ENCODE assay signal across 8 mouse cellular contexts in the genomic region with DNA sequence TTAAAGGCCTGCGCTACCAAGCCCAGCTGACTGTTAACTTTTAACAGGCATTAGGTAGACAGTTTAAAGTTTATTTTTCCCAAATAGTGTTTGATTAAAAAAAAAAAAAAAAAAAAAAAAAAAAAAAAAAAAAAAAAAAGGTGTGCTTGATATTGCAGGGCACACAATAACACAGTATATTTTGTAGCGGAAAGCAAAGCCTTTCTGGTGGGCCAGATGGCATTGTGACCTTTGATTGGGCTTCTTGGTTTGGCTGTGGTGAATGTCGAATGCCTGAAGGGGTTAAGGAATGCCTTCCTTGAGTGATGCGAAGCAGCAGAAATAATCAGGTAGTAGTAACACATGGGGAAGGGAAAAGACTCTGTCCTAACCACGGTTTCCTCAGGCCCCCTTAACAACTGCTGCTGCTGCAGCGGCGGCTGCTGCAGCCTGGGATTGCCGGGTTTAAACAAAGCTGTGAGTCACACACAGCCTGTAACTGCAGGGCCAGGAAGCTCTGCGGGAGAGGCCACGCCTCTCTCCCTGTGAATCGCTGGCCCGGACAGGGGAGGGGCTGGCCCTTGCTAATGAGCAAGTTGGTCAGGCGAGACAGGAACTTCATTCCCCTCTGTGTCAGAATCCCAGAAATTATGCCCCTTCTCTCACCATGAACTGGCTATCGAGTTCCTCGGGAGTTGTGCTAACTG. TPM values are rescaled to one million over a fixed set of nuclear protein-coding genes. Genes with fewer than 3 reads are reported as not detected.
DNase-seq lines count a peak whose midpoint lies in the region; ATAC-seq and TF ChIP-seq lines count a peak whose summit lies in the region.

No protein-coding gene starts in this region.

- ATAC-seq in limb, embryonic 15.5 days (ENCODE audit: insufficient number of reproducible peaks, low FRiP score, low TSS enrichment, low read depth) = peak; percentile 87
- peak; percentile 86 for ATAC-seq in midbrain, postnatal 0 days (ENCODE audit: low FRiP score)

- H3K4me1 ChIP-seq in bone marrow macrophage, adult 2 months (ENCODE audit: control insufficient read depth, insufficient read depth, low read length) = peaks cover 32% of the 10 kb centered on the region
- peaks cover 9% of the 10 kb centered on the region for H3K4me1 ChIP-seq in embryonic fibroblast, embryonic 13.5 days (ENCODE audit: control insufficient read depth, insufficient read depth, low read length)
- H3K4me1 ChIP-seq in limb, embryonic 15.5 days = peaks cover 5% of the 10 kb centered on the region
- peaks cover 4% of the 10 kb centered on the region; the same call in 1 of the 2 replicates for H3K4me1 ChIP-seq in midbrain, postnatal 0 days (ENCODE audit: insufficient read depth, low read length)

- no peaks in the 10 kb centered on the region for H3K27me3 ChIP-seq in limb, embryonic 15.5 days
- H3K27me3 ChIP-seq in midbrain, postnatal 0 days (ENCODE audit: insufficient read depth, low read length) = no peaks in the 10 kb centered on the region

- H3K27ac ChIP-seq in bone marrow macrophage, adult 2 months (ENCODE audit: insufficient read depth, low read depth, low read length) = peak overlapping the region; percentile 84
- H3K27ac ChIP-seq in embryonic fibroblast, embryonic 13.5 days (ENCODE audit: insufficient read depth, low read length) = peak overlapping the region; percentile 77
- H3K27ac ChIP-seq in limb, embryonic 15.5 days = peak overlapping the region; percentile 88
- peak overlapping the region; percentile 80 for H3K27ac ChIP-seq in midbrain, postnatal 0 days (ENCODE audit: low read depth, low read length)

- H3K9me3 ChIP-seq in limb, embryonic 15.5 days = no peaks in the 10 kb centered on the region
- H3K9me3 ChIP-seq in midbrain, postnatal 0 days (ENCODE audit: low read length) = no peaks in the 10 kb centered on the region

- no peaks in the 10 kb centered on the region for H3K36me3 ChIP-seq in limb, embryonic 15.5 days
- H3K36me3 ChIP-seq in midbrain, postnatal 0 days (ENCODE audit: insufficient read depth, low read length) = no peaks in the 10 kb centered on the region

- TF ChIP-seq CTCF in bone marrow macrophage, adult 2 months (IDR thresholded peaks at IDR 0.05; ENCODE audit: low read depth, low read length) = no peak
- TF ChIP-seq CTCF in embryonic fibroblast, embryonic 13.5 days (IDR thresholded peaks at IDR 0.05; ENCODE audit: borderline replicate concordance, insufficient read depth, low read length) = no peak
- TF ChIP-seq CTCF in midbrain, postnatal 0 days (IDR thresholded peaks at IDR 0.05) = no peak

- peak overlapping the region; percentile 41; the same call in 1 of the 2 replicates for H3K9ac ChIP-seq in limb, embryonic 15.5 days
- H3K9ac ChIP-seq in midbrain, postnatal 0 days (replicated peaks; ENCODE audit: low read length, poor library complexity, severe bottlenecking) = peak overlapping the region; percentile 51

- WGBS in limb, embryonic 15.5 days = 8% methylated on average over 15 of the region's 15 CpGs
- WGBS in midbrain, postnatal 0 days = 7% methylated on average over 15 of the region's 15 CpGs

- peak overlapping the region; percentile 90 for H3K4me3 ChIP-seq in bone marrow macrophage, adult 2 months (ENCODE audit: insufficient read depth, low read length)
- H3K4me3 ChIP-seq in embryonic fibroblast, embryonic 13.5 days (ENCODE audit: insufficient read depth, low read length) = peak overlapping the region; percentile 52
- H3K4me3 ChIP-seq in limb, embryonic 15.5 days = peak overlapping the region; percentile 54
- H3K4me3 ChIP-seq in midbrain, postnatal 0 days (ENCODE audit: low read depth, low read length) = peak overlapping the region; percentile 54

- no peak for TF ChIP-seq POLR2A in bone marrow macrophage, adult 2 months (IDR thresholded peaks at IDR 0.05; ENCODE audit: borderline replicate concordance, low read depth, low read length)
- peak; percentile 54 for TF ChIP-seq POLR2A in embryonic fibroblast, embryonic 13.5 days (IDR thresholded peaks at IDR 0.05; ENCODE audit: low read depth, low read length)

- H3K4me2 ChIP-seq in limb, embryonic 15.5 days = peak overlapping the region; percentile 85
- H3K4me2 ChIP-seq in midbrain, postnatal 0 days (ENCODE audit: low read depth, low read length, poor library complexity, severe bottlenecking) = peak overlapping the region; percentile 63

- peak; percentile 72 for DNase-seq in A20 (ENCODE audit: low read depth, low spot score)
- peak; percentile 86 to 91 for DNase-seq in heart, adult 9 months (ENCODE audit: low spot score in 2 of 2)
- DNase-seq in kidney, adult 9 months = peak; percentile 95
- peak; percentile 89 for DNase-seq in midbrain, postnatal 0 days (ENCODE audit: low spot score)
- peak; percentile 42 to 50 for DNase-seq in spleen, postnatal 14 days (ENCODE audit: low spot score in 2 of 2)

RNA-seq across cellular contexts. Expression of a gene that starts 18.9 kb away (rescaled TPM):
- 126 and 149 TPM in 2 replicates for polyA plus RNA-seq in bone marrow macrophage, adult 2 months (2012; ENCODE audit: insufficient read depth, insufficient read length, missing spikeins)
- 5.2 and 9.4 TPM in 2 replicates for polyA plus RNA-seq in embryonic fibroblast, embryonic 13.5 days (2011; ENCODE audit: insufficient read length, low read depth, missing spikeins)
- 25.0 and 26.2 TPM in 2 replicates for polyA plus RNA-seq in limb, embryonic 15.5 days (2015; fragmentation: Nextera tagmentation; extraction: Ambion mirVana)
- total RNA-seq in midbrain, postnatal 0 days (2014; rRNA removed) = 9.8 and 11.5 TPM in 2 replicates
- polyA plus RNA-seq in midbrain, postnatal 0 days (2015; fragmentation: Nextera tagmentation; extraction: Ambion mirVana) = 5.2 and 8.7 TPM in 2 replicates

Comparison
In these comparisons a context has a peak if more than half of its experiments do, and no peak if none do; other contexts are left out.
1. Peak in every context shown above with its lines: DNase-seq, ATAC-seq, H3K4me3 ChIP-seq and H3K27ac ChIP-seq.